Mouse (Mus musculus) CH12.LX (cell line): ENCODE results near the gene Atg5. TPM values are rescaled to one million over a fixed set of nuclear protein-coding genes. Genes with fewer than 3 reads are reported as not detected.

Experiments used
- DNase-seq: peaks from one replicate; pipeline ENCODE4 v3.0.0-alpha.2; 2013; ENCODE audit errors: extremely low read depth
- H3K27ac ChIP-seq: 2 replicates; pipeline ENCODE4 v1.5.1; 2012; ENCODE audit warnings: low read depth, mild to moderate bottlenecking, control low read depth, moderate library complexity; ENCODE audit not compliant: insufficient read depth
- H3K27me3 ChIP-seq: replicated peaks from 2 replicates; pipeline ENCODE3; 2012; ENCODE audit warnings: inconsistent platforms
- H3K36me3 ChIP-seq, 2 experiments: replicated peaks in 1 of 2; 2 replicates each; pipeline versions ENCODE3 to v1.6.1; 2012; ENCODE audit warnings: inconsistent platforms in 1 of 2, low read length in 1 of 2, mild to moderate bottlenecking in 1 of 2, mixed read lengths in 1 of 2, moderate library complexity in 1 of 2; ENCODE audit not compliant: control insufficient read depth in 1 of 2, insufficient read depth in 1 of 2
- H3K4me1 ChIP-seq, 2 experiments: 2 replicates each; pipeline ENCODE4 v1.6.1; 2012; ENCODE audit warnings: inconsistent platforms in 1 of 2, moderate library complexity in 1 of 2; ENCODE audit not compliant: insufficient read depth in 2 of 2, control insufficient read depth in 1 of 2
- H3K4me2 ChIP-seq: 2 replicates; pipeline ENCODE4 v1.6.1; 2012; ENCODE audit warnings: low read depth, mild to moderate bottlenecking, control low read depth; ENCODE audit not compliant: poor library complexity, insufficient read depth, severe bottlenecking
- H3K4me3 ChIP-seq, 3 experiments: fragments of 150-350 bp in 1 of 3; sonication (generic) in 1 of 3; replicated peaks in 1 of 3; 2 replicates each; pipeline versions ENCODE3 to v1.5.1; 2011 to 2012; ENCODE audit warnings: low read depth in 2 of 3, low read length in 2 of 3, mild to moderate bottlenecking in 2 of 3, moderate library complexity in 2 of 3, control low read depth in 1 of 3, improper control_type of control experiment in 1 of 3, inconsistent platforms in 1 of 3, mixed read lengths in 1 of 3; ENCODE audit not compliant: poor library complexity in 1 of 3
- H3K79me2 ChIP-seq: replicated peaks from 2 replicates; pipeline ENCODE4 v1.6.1; 2012; ENCODE audit warnings: mild to moderate bottlenecking, moderate library complexity; ENCODE audit not compliant: control insufficient read depth, poor library complexity, insufficient read depth, severe bottlenecking; ENCODE audit errors: extremely low read depth
- H3K9ac ChIP-seq: 2 replicates; pipeline ENCODE4 v1.6.1; 2012; ENCODE audit warnings: low read depth, mild to moderate bottlenecking, control low read depth, moderate library complexity; ENCODE audit not compliant: insufficient read depth
- H3K9me3 ChIP-seq: replicated peaks from 2 replicates; pipeline ENCODE3; 2012; ENCODE audit warnings: low read length, inconsistent platforms, mixed read lengths
- BHLHE40 ChIP-seq: IDR thresholded peaks from 2 replicates; pipeline ENCODE4 v1.6.1; 2011; ENCODE audit warnings: mild to moderate bottlenecking, low read depth, low read length, improper control_type of control experiment
- CHD1 ChIP-seq: IDR thresholded peaks from 2 replicates; pipeline ENCODE4 v1.6.1; 2012; ENCODE audit warnings: low read depth, low read length, improper control_type of control experiment, inconsistent platforms
- CHD2 ChIP-seq: IDR thresholded peaks from 2 replicates; pipeline ENCODE4 v1.6.1; 2011; ENCODE audit warnings: low read length, improper control_type of control experiment
- CTCF ChIP-seq, 2 experiments: IDR thresholded peaks in 1 of 2; conservative IDR thresholded peaks in 1 of 2; 2 replicates each; pipeline ENCODE4 v1.5.1; 2011 to 2012; ENCODE audit warnings: low read depth in 2 of 2, low read length in 2 of 2, improper control_type of control experiment in 1 of 2, inconsistent platforms in 1 of 2, mild to moderate bottlenecking in 1 of 2, moderate library complexity in 1 of 2
- E2F4 ChIP-seq: IDR thresholded peaks from 2 replicates; pipeline ENCODE4 v1.6.1; 2011; ENCODE audit warnings: low read depth, low read length, improper control_type of control experiment; ENCODE audit not compliant: insufficient replicate concordance
- ELF1 ChIP-seq: IDR thresholded peaks from 2 replicates; pipeline ENCODE4 v1.6.1; 2014; ENCODE audit warnings: low read depth, mild to moderate bottlenecking, inconsistent platforms, low read length, improper control_type of control experiment
- EP300 ChIP-seq: IDR thresholded peaks from 2 replicates; pipeline ENCODE4 v1.6.1; 2011; ENCODE audit warnings: low read length, improper control_type of control experiment
- ETS1 ChIP-seq: conservative IDR thresholded peaks from 2 replicates; pipeline ENCODE4 v1.6.1; 2012; ENCODE audit warnings: low read depth, mild to moderate bottlenecking, inconsistent platforms, low read length, improper control_type of control experiment, moderate library complexity
- GABPA ChIP-seq: IDR thresholded peaks from 2 replicates; pipeline ENCODE4 v1.6.1; 2012; ENCODE audit warnings: low read depth, low read length, improper control_type of control experiment, inconsistent platforms; ENCODE audit not compliant: insufficient replicate concordance
- HCFC1 ChIP-seq: IDR thresholded peaks from 2 replicates; pipeline ENCODE4 v1.6.1; 2012; ENCODE audit warnings: low read depth, mild to moderate bottlenecking, inconsistent platforms, low read length, improper control_type of control experiment
- IRF4 ChIP-seq: IDR thresholded peaks from 2 replicates; pipeline ENCODE4 v1.6.1; 2014; ENCODE audit warnings: low read depth, mild to moderate bottlenecking, inconsistent platforms, low read length, improper control_type of control experiment
- JUN ChIP-seq: IDR thresholded peaks from 2 replicates; pipeline ENCODE4 v1.6.1; 2011; ENCODE audit warnings: low read depth, mild to moderate bottlenecking, low read length, improper control_type of control experiment, moderate library complexity; ENCODE audit not compliant: insufficient read depth
- JUND ChIP-seq: conservative IDR thresholded peaks from 2 replicates; pipeline ENCODE4 v1.6.1; 2011; ENCODE audit warnings: low read depth, low read length, improper control_type of control experiment
- KAT2A ChIP-seq: IDR thresholded peaks from 2 replicates; pipeline ENCODE4 v1.6.1; 2012; ENCODE audit warnings: low read length, improper control_type of control experiment, inconsistent platforms; ENCODE audit not compliant: insufficient replicate concordance
- MAFK ChIP-seq: IDR thresholded peaks from 2 replicates; pipeline ENCODE4 v1.6.1; 2011; ENCODE audit warnings: low read length, improper control_type of control experiment; ENCODE audit not compliant: insufficient replicate concordance
- MAX ChIP-seq: IDR thresholded peaks from 2 replicates; pipeline ENCODE4 v1.6.1; 2011; ENCODE audit warnings: low read length, improper control_type of control experiment
- MAZ ChIP-seq: IDR thresholded peaks from 2 replicates; pipeline ENCODE4 v1.6.1; 2012; ENCODE audit warnings: low read depth, mild to moderate bottlenecking, inconsistent platforms, low read length, improper control_type of control experiment, moderate library complexity
- MEF2A ChIP-seq: IDR thresholded peaks from 2 replicates; pipeline ENCODE4 v1.6.1; 2014; ENCODE audit warnings: low read depth, mild to moderate bottlenecking, inconsistent platforms, low read length, improper control_type of control experiment, borderline replicate concordance
- MXI1 ChIP-seq: IDR thresholded peaks from 2 replicates; pipeline ENCODE4 v1.6.1; 2011; ENCODE audit warnings: mild to moderate bottlenecking, low read depth, low read length, improper control_type of control experiment
- MYC ChIP-seq: IDR thresholded peaks from 2 replicates; pipeline ENCODE4 v1.6.1; 2011; ENCODE audit warnings: low read depth, mild to moderate bottlenecking, improper control_type of control experiment, low read length
- NELFE ChIP-seq: IDR thresholded peaks from 2 replicates; pipeline ENCODE4 v1.6.1; 2011; ENCODE audit warnings: low read depth, low read length, improper control_type of control experiment
- NRF1 ChIP-seq: IDR thresholded peaks from 2 replicates; pipeline ENCODE4 v1.6.1; 2014; ENCODE audit warnings: low read depth, mild to moderate bottlenecking, inconsistent platforms, low read length, improper control_type of control experiment, moderate library complexity
- PAX5 ChIP-seq: IDR thresholded peaks from 2 replicates; pipeline ENCODE4 v1.6.1; 2012; ENCODE audit warnings: low read length, inconsistent platforms, mixed read lengths
- POLR2A ChIP-seq: IDR thresholded peaks from 2 replicates; pipeline ENCODE4 v1.6.1; 2011; ENCODE audit warnings: low read depth, mild to moderate bottlenecking, improper control_type of control experiment, low read length
- POLR2AphosphoS2 ChIP-seq: IDR thresholded peaks from 2 replicates; pipeline ENCODE4 v1.6.1; 2011; ENCODE audit warnings: low read depth, low read length, improper control_type of control experiment
- RAD21 ChIP-seq: IDR thresholded peaks from 2 replicates; pipeline ENCODE4 v1.6.1; 2011; ENCODE audit warnings: low read depth, mild to moderate bottlenecking, low read length, improper control_type of control experiment, moderate library complexity
- RCOR1 ChIP-seq: conservative IDR thresholded peaks from 2 replicates; pipeline ENCODE4 v1.6.1; 2012; ENCODE audit warnings: low read depth, mild to moderate bottlenecking, inconsistent platforms, low read length, improper control_type of control experiment
- SIN3A ChIP-seq: IDR thresholded peaks from 2 replicates; pipeline ENCODE4 v1.6.1; 2012; ENCODE audit warnings: low read length, improper control_type of control experiment, inconsistent platforms
- SMC3 ChIP-seq: IDR thresholded peaks from 2 replicates; pipeline ENCODE4 v1.6.1; 2011; ENCODE audit warnings: low read depth, low read length, improper control_type of control experiment
- TBP ChIP-seq: conservative IDR thresholded peaks from 2 replicates; pipeline ENCODE4 v1.6.1; 2011; ENCODE audit warnings: low read depth, low read length, improper control_type of control experiment
- TCF12 ChIP-seq: IDR thresholded peaks from 2 replicates; pipeline ENCODE4 v1.6.1; 2014; ENCODE audit warnings: low read depth, mild to moderate bottlenecking, inconsistent platforms, low read length, improper control_type of control experiment
- UBTF ChIP-seq: IDR thresholded peaks from 2 replicates; pipeline ENCODE4 v1.6.1; 2012; ENCODE audit warnings: low read depth, mild to moderate bottlenecking, inconsistent platforms, low read length, improper control_type of control experiment, moderate library complexity
- USF1 ChIP-seq: IDR thresholded peaks from 2 replicates; pipeline ENCODE4 v1.6.1; 2014; ENCODE audit warnings: low read depth, mild to moderate bottlenecking, inconsistent platforms, low read length, improper control_type of control experiment
- USF2 ChIP-seq: conservative IDR thresholded peaks from 2 replicates; pipeline ENCODE4 v1.6.1; 2011; ENCODE audit warnings: low read depth, low read length, improper control_type of control experiment
- ZC3H11A ChIP-seq: IDR thresholded peaks from 2 replicates; pipeline ENCODE4 v1.6.1; 2012; ENCODE audit warnings: low read depth, mild to moderate bottlenecking, inconsistent platforms, low read length, improper control_type of control experiment
- ZKSCAN1 ChIP-seq: IDR thresholded peaks from 2 replicates; pipeline ENCODE4 v1.6.1; 2012; ENCODE audit warnings: low read depth, inconsistent platforms, low read length, improper control_type of control experiment, borderline replicate concordance
- ZMIZ1 ChIP-seq: IDR thresholded peaks from 2 replicates; pipeline ENCODE4 v1.6.1; 2012; ENCODE audit warnings: low read depth, mild to moderate bottlenecking, inconsistent platforms, low read length, improper control_type of control experiment
- ZNF384 ChIP-seq: IDR thresholded peaks from 2 replicates; pipeline ENCODE4 v1.6.1; 2012; ENCODE audit warnings: low read depth, low read length, improper control_type of control experiment, inconsistent platforms
- dilution Hi-C: fragments of 300-500 bp; cut with MboI; formaldehyde crosslinking; loops from 2 replicates; pipeline ENCODE4 v1.14.3; 2020; ENCODE audit warnings: low sequenced_read_pairs; ENCODE audit not compliant: extremely low pct_unique_long_range_greater_than_20kb, extremely low pct_ligation_motif_present
- in situ Hi-C: fragments of 300-500 bp; cut with MboI; formaldehyde crosslinking; loops from 3 replicates; pipeline ENCODE4 v1.14.3; 2019; ENCODE audit warnings: low sequenced_read_pairs, low pct_ligation_motif_present, low pct_unique_long_range_greater_than_20kb, mixed read lengths
- polyA plus RNA-seq: library from polyadenylated mRNA; unstranded; fragments of >175 nt; gene quantifications from 2 replicates; pipeline ENCODE4 v1.2.1, GENCODE M21; 2012; ENCODE audit warnings: low read depth; ENCODE audit not compliant: insufficient read length
- total RNA-seq, 2 experiments: library from RNA; depleted of rRNA; stranded (reverse); fragments of 300-350 nt in 1 of 2; fragments of >200 nt in 1 of 2; gene quantifications; 2 replicates each; pipeline ENCODE4 v1.2.3; 2012 to 2014

Atg5 gene
- total and polyA plus RNA-seq, 3 experiments: 15.6 to 47.5 (median 34.7) TPM

DNA sequence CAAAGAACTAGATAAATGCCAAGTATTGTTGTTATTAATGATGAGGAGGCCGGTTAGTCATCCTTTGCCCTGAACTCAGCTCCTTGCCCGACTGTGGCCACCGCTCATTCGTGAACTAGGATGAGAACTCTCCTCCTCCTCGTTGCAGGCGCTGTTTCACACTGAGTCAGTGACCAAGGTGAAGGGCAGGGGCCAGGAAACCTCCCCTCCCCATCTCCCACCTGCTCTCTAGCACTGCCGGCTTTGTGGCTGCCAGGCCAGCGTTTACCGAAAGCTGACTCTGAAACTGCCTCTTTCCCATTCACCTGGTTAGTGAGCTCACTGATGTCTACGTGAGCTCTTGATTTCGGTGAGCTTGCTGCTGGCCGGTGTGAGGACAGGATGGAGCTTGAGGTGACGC is 132.4 kb downstream of the Atg5 start:
- Histone ChIP-seq H3K79me2 (no peaks in the 10 kb centered on the region), H3K9me3 (no peaks in the 10 kb centered on the region), H3K36me3 (no peaks in the 10 kb centered on the region), H3K9ac (peak overlapping the region; percentile 15), H3K27ac (peak overlapping the region; percentile 57), H3K4me1 (peaks cover 16 to 41% of the 10 kb centered on the region in 2 experiments), H3K27me3 (no peaks in the 10 kb centered on the region), H3K4me3 (no peak overlapping the region), H3K4me2 (peak overlapping the region; percentile 18)
- in situ Hi-C loops (loop anchor here (5.0 kb wide), 1 partner anchor 37 kb away; no protein-coding TSS in a partner anchor), dilution Hi-C loops (no loop called here)
- peak; percentile 61 for DNase-seq
- TF ChIP-seq CHD2 (peak; percentile 25; the same call in 1 of the 2 replicates), RAD21 (no peak; the same call in 1 of the 2 replicates), HCFC1 (no peak), CHD1 (no peak), NELFE (no peak), JUND (no peak; the same call in 1 of the 2 replicates), IRF4 (peak; percentile 75; the same call in 1 of the 2 replicates), ZNF384 (no peak), USF1 (no peak), MAZ (0 out of 2 replicates have a peak, but pooled peaks have one; percentile 17), SIN3A (no peak), ZMIZ1 (no peak), EP300 (peak; percentile 64), MAFK (no peak; the same call in 1 of the 2 replicates), POLR2AphosphoS2 (no peak), USF2 (no peak), SMC3 (no peak; the same call in 1 of the 2 replicates), JUN (no peak), KAT2A (no peak), BHLHE40 (no peak), RCOR1 (no peak), TCF12 (peak; percentile 81), ETS1 (peak; percentile 56; the same call in 1 of the 2 replicates), MEF2A (peak; percentile 54), NRF1 (no peak), ZC3H11A (no peak), TBP (no peak), POLR2A (no peak), UBTF (no peak), PAX5 (no peak), GABPA (no peak), MXI1 (no peak), CTCF (conservative IDR thresholded peaks at IDR 0.05 in 1 of 2, IDR thresholded peaks at IDR 0.05 in 1 of 2; ENCODE audit: low read depth in 2 of 2, low read length in 2 of 2) (no peak), MYC (0 out of 2 replicates have a peak, but pooled peaks have one; percentile 11), E2F4 (no peak), ELF1 (no peak), MAX (no peak; the same call in 1 of the 2 replicates), ZKSCAN1 (no peak)
